Mouse (Mus musculus): ENCODE data around the gene Gm8257.
"Not testable (repeated sequence)": the region's sequence is repeated elsewhere in the genome, so short reads cannot be mapped to it uniquely, and the experiment has no call there.

Gm8257 gene

GRCm38 (mm10) chr14:44706356-44706755 is at the start of gene Gm8257:
Gene Gm8257, minus strand, starts transcription at chr14:44706456.
- DNase-seq (ENCODE audit: low read depth), result not testable (repeated sequence)

DNA sequence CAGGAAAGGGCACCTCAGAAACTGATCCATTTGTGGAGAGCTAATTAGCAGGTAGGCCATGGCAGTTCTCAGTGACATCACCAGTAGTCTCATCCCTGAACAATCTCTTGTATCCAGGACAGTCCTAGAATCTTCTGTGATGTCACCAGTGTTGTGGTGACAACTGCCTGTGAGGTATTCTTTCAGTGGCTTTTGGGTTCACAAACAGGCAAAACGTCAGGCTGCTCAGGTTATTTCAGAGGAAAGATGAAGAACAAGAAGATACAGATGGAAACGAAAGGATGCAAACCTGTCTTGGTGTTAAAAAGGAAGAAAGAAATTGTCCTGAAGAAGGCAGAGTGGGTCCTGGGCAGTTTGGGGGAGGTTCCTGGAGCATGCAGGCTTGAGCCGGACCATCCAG is 44.0 kb upstream of the Gm8257 start, which contains the start of gene Gm8267:
Gene Gm8267 (minus strand): TSS at position 101 of the 400 bp plus-strand sequence.
- DNase-seq (ENCODE audit: low read depth), result no peak

DNA sequence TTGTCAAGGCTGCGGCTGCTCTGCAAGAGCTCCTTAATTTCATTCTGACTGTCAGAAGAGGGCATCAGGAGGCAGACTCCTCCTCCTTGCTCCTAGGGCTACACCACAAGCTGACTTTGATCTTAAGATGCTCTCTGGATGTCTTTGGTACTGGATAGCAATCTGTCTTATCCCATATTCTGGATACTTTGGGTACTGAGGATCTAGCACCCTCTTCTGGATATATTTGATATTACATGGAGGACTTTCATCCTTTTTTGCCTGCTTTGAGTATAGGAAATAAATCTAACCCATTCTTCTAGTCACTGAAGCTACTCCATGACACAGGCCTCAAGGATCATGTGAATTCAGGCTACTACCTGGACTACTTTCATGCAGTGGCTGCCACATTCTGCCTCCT is 36.5 kb upstream of the Gm8257 start:
- DNase-seq (ENCODE audit: low read depth), result not testable (repeated sequence)

- not testable (repeated sequence) for DNase-seq (ENCODE audit: low read depth)
These were observed 24.5 kb upstream of the Gm8257 start for GRCm38 (mm10) chr14:44730711-44731110.

GRCm38 (mm10) chr14:44627737-44628136 is 78.5 kb downstream of the Gm8257 start, which contains the start of gene Gm5624:
Gene Gm5624, minus strand, starts transcription at chr14:44627938.
- DNase-seq (ENCODE audit: low read depth), result not testable (repeated sequence)

All from c-Kit-positive CD71-negative TER-119-negative erythroid progenitor cells, embryonic 14.5 days (primary cell).